Mouse (Mus musculus) heart, postnatal 0 days (tissue): ENCODE data around the gene Rab3gap2.

Source experiments
- CTCF ChIP-seq: IDR thresholded peaks from 2 replicates; pipeline ENCODE4 v1.5.1; 2016; ENCODE audit warnings: antibody characterized with exemption, control low read depth, low read depth
- EP300 ChIP-seq: IDR thresholded peaks from 2 replicates; pipeline ENCODE4 v1.6.1; 2016; ENCODE audit warnings: antibody characterized with exemption, low read depth

DNA sequence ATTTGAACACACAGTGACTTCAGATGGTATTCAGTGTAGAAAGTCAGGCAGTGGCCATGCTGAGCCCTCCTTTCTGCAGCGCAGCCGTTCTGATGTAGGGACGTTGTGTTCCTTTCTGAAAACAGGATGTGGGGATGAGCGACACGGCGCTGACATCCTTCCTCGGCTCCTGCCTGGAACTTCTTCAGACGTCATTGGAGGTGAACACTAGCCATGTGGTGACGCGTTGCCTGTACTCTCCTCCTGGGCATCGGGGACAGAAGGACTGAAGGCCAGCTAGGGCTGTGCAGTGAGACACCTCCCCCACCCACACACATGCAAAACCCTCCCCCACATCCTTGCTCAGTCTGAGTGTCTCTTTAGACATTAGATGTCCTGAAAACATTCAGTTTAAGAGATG is 73.1 kb downstream of the Rab3gap2 start:
- TF ChIP-seq CTCF (no peak), EP300 (peak; percentile 74; the same call in 1 of the 2 replicates)
